Mouse (Mus musculus) 416B (cell line): ENCODE data around the gene Adamts8.

Experiments
- DNase-seq: peaks from one replicate; pipeline ENCODE4 v3.0.0; 2011; ENCODE audit warnings: low read depth

Adamts8 gene

GRCm38 (mm10) chr9:30942512-30943313, at the start of gene Adamts8:
Gene Adamts8 (plus strand): TSS chr9:30942562.
- DNase-seq = no peak

GRCm38 (mm10) chr9:30895618-30896017, 46.7 kb upstream of the Adamts8 start:
- DNase-seq = no peak

- no peak for DNase-seq
Observed at GRCm38 (mm10) chr9:30896752-30897151, 45.6 kb upstream of the Adamts8 start.

DNA sequence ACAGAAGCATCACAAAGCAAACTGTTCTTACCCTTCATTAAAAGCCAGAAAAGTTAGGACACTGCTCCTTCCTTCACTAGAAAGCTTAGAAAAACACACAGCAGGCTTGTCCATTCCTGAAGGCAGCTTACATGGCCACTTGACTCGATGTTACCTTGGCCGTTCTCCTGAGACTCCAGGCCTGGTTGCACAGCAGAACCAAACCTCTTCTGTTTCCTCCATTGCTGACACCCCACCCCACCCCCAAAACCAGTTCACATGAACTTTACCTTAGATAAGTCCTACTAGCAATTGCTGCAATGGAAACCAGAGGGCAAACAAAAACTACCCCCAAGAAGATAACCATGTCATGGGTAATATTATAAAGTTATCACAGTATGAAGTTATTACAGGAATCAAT, 45.2 kb upstream of the Adamts8 start:
- DNase-seq = no peak

GRCm38 (mm10) chr9:30902152-30902551, 40.2 kb upstream of the Adamts8 start:
- no peak for DNase-seq

DNA sequence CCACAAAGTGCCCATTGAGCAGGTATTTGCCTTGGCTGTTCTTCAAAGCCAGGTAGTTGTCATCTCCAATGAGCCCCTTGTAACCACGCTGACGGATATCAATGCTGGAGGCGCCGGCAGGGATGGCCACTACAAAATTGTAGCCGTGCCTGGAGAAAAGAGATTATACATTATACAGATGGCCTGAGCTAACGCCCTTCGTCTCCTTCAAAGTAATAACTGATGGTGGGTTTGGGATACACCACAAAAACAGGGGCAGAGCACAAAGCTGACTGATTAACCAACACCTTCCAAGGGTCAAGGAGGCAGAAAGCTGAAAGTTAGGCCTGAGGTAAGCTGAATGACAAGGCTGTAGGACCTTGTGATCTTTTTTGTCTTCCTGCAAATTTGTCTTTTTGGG, 39.7 kb upstream of the Adamts8 start:
- DNase-seq = no peak

DNA sequence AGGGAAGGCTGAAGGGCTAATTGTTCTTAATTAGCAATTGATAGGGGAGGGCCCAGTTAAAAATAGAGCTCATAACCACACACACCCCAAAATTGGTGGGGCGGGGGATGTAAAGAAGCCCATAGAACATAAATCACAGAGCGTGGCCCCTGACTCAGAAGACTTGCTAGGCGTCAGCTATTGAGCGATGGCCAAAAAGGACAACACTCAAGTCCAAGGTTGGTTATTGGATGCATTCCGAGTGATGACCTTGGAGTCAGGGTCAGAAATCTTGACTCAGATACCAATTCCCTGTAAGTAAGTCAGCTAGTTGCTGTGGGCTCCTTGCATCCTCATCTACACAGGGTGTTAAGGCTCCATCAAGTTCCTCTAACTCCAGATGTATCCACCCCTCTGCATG, 39.1 kb upstream of the Adamts8 start:
- no peak for DNase-seq

DNA sequence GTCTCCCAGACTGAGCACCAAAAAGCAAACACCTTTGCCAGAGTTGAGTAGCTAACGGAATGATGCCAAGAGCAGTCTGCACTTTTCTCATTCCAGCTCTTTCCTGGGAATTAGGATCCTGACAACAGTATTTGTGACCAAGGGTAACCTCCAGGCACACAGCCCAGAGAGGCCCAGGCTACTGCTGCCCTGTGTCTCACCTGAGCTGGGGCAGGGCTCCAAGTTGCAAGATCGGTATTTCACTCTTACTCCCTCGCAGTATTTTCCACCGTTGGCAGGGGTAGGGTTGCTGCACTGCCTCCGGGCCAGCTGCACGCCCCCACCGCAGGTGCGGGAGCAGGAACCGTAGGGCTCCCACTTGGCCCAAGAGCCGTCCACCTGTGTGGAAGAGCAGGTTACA, 36.5 kb upstream of the Adamts8 start:
- DNase-seq = no peak

GRCm38 (mm10) chr9:30906426-30906825, 35.9 kb upstream of the Adamts8 start:
- DNase-seq = no peak

DNA sequence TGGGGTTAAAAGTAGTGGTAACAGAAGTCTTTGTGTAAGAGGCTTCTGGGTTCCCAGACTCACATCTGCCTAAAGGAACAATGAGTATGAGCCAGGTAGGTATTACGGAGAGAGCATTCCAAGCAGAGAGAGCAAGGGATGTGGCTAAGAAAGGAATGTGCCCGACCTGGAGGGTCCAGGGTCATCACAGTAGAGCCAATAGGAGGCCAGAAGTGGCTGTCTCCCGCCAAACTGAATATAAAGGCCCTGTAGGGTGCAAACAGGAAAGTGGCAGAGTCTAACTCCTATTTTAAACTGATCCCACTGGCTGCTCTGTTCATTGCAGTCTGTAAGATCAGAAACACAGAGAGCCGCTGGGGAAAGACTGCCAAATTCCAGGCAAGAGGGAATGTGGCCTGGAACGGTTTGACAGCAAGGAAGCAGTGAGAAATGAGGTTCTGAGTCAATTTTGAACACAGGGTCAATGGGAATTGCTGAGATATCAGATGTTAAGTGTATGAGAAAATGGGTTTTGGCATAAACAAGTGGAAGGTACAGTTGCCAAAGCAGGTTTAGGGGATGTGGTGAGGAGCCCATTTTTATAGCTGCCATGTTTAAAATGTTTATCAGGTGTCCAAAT, 34.6 kb upstream of the Adamts8 start:
- DNase-seq = no peak

- DNase-seq = no peak
Observed at GRCm38 (mm10) chr9:30908296-30908690, 34.1 kb upstream of the Adamts8 start.

- no peak for DNase-seq
Observed at GRCm38 (mm10) chr9:30908973-30909372, 33.4 kb upstream of the Adamts8 start.

- DNase-seq = no peak
Observed at GRCm38 (mm10) chr9:30910491-30910890, 31.9 kb upstream of the Adamts8 start.

GRCm38 (mm10) chr9:30912161-30912560, 30.2 kb upstream of the Adamts8 start:
- DNase-seq = no peak

DNA sequence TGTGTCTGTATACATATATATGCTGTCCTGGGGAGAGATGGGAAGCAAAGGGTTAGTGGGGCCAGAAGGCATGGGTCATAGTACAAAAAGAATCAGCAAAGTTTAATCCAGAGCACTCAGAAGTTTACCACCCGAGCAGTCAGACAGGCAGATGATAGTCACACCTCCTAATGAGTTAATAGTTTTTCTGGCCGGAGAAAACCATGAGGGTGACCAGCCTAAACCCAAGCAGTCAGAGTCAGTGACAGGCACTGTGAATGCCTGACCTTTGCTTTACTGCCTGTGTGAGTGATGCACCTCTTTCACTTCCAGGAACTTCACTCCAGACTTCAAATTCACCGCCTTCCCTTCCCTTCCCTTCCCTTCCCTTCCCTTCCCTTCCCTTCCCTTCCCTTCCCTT, 28.9 kb upstream of the Adamts8 start:
- no peak for DNase-seq

GRCm38 (mm10) chr9:30914241-30914640, 28.1 kb upstream of the Adamts8 start:
- no peak for DNase-seq

DNA sequence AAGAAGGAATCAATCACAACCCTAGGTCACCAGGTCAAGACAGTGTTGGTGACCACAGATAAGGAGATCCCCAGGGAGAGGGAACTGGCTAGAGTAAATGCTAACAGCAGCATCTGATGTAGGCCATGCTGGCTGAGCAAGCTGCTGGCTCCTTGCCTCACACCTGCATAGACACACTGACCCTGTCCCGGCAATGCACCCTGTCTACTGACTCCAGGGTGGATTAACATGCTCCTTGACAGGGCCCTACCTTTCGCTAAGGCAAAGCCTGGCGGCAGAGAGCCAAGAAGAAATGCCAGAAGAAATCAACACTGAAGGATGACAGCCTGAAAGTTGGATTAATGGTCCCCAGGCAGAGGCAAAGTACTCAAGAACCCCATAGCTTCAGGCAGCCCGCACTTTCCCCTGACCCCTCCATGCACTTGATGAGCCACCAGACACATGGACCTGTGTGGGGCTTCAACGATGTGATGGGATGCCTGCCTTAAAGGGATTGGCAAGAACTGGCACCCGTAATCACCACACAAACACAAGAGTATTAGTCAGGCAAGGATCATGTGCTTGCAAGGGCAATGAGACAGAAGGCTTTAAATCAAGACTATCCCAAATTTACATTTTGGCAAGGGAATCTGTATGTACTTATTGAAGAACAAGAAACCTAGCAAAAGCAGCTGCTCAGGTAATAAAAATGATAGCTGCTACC, 25.9 kb upstream of the Adamts8 start:
- DNase-seq = no peak

DNA sequence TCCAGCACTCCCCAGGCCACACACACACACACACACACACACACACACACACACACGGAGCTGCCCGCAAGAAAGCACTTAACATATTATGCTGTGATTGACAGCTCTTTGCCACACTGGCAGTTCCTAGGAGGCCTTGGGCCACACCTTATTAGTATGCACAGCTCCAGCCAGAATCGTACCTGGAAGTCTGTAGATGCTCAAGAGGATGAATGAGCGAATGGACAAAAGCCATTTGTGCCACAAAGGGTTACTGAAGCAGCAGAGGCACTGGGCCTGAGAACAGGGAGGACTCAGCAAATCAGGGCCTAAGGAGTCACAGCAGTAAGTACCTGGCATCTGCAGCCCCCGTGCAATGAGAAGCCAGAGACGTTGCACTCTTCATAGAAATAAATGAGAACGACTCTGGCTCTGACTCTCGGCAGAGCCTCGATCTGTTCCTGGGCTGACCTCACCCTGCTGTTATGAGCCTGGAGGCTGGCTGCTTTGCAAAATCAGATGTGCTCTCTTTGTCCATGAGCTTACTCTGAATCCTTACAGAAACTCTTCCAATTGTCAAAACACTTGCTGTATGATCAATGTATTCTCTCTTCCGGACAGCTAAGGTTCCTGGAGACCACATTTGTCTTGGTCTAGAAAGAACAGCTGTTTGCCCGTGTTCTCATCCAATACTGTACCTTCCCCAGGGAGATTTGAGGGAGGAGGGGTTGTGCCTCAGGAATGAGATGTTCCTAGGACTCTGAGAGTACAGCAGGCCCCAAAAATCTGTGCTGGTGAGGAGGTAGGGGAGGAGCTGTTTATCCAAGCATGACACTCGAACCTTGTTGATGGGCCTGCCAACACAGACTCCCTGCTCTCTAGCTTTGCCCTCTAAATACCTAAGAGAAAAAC, 23.7 kb upstream of the Adamts8 start:
- DNase-seq = no peak

DNA sequence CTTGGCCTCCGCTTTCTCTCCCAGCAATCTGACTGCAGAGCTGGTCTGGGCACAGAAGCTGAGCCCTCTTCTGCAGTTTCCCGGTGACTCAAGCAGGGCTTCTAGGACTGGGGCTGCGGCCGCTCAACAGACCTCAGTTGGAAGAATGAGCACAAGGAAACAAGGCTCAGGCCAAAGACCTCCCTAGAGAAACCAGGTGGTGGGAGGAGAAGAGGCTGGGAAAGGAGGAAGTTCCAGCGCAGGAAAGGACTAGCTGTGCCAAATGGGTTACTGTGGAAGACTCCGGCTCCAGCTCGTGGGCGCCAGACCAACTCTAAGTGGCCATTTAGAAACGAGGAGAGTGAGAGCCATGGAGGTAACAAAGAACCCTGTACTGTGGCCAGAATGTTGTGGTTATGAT, 22.7 kb upstream of the Adamts8 start:
- DNase-seq = no peak

DNA sequence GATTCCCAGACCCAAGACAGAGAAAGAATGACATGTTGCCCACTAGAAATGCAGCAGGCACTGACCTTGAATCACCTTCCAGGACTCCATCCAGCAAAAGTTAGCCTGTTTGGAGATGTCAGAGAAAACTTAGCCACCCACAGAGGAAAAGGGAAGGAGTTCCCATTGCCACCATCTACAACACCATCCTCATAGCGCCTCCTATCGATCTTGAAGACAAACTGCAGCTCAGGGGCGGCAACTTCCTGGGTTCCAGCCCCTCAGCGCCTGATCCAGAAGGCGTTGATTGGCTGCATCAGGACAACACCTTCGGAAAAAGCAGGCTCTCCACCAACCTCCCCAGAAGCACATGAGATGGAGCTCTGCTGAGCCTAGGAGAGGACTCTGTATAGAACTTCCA, 21.6 kb upstream of the Adamts8 start:
- DNase-seq = no peak

GRCm38 (mm10) chr9:30921261-30922103, 20.9 kb upstream of the Adamts8 start:
- no peak for DNase-seq
